Mouse (Mus musculus): ENCODE data around the gene Eloa. TPM values are rescaled to one million over a fixed set of nuclear protein-coding genes. Genes with fewer than 3 reads are reported as not detected.
"Not testable (repeated sequence)": the region's sequence is repeated elsewhere in the genome, so short reads cannot be mapped to it uniquely, and the experiment has no call there.

The Eloa gene
- total RNA-seq, 2 experiments from 2014 or later, result 29.9 to 31.2 TPM

GRCm38 (mm10) chr4:135986943-135987710 lies 34.4 kb downstream of the Eloa start, which contains the start of gene Pithd1:
Gene Pithd1 (minus strand): TSS chr4:135987264.
- DNase-seq, result peak; percentile 95
- intact Hi-C loops (cut with DNase I), result loop anchor here (5.0 kb wide), 1 partner anchor 65 kb away; the partner anchor contains the start of gene Rpl11

DNA sequence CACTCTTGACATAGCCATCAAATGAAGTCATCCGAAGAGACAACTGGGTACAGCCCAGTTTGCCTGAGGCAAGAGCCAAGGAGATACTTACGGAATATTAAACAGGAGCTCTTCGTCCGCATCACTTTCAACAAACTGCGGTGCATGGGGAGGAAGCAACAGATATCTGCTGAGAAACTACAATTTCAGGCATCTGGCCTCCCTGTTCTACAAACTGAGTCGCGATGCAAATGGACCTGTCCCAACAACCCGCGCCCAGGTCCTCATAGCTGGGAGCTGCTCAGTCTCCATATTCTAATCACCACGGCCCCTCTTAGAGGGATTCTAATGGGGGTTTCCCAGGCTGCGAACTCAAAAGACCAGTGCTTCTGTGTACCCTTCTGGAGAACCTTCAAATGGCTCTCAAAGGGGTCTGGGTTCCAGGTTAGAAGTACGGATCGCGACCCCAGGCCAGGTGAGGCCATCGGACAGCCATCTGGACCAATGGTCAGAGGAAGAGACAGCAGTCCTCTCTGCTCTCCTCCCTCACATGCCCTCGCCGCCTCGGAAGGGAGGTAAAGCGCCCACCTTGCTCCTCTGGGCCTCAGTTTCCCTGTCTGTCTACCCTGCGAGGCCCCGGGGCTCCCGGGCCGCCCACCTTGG lies 35.1 kb downstream of the Eloa start:
- intact Hi-C loops (cut with DNase I), result loop anchor here (5.0 kb wide), 1 partner anchor 66 kb away; the partner anchor contains the start of gene Rpl11

DNA sequence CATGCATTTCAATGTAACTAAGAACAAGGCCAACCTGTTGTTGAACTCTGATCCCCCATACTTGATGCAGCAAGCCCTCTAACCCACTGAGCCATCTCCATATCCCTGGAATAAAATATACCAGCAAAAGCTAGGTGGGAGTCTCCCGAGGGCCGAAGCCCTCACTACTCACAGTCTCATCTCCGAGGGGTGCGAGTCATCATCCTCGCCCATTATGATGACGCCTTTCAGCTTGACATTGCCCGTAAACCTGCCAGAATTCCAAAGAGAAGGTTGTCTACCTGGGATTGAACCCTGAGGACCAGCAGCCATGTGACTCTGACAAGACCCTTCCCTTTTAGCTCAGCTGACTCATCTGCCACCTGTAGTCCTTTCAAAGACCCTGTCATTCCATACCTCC lies 35.8 kb downstream of the Eloa start:
- DNase-seq, result no peak
- intact Hi-C loops (cut with DNase I), result loop anchor here (5.0 kb wide), 1 partner anchor 67 kb away; the partner anchor contains the start of gene Rpl11

More for the DNA sequence above, 35.1 kb downstream of the Eloa start:
- DNase-seq, result no peak

GRCm38 (mm10) chr4:135985193-135985592 lies 36.4 kb downstream of the Eloa start:
- DNase-seq, result no peak
- intact Hi-C loops (cut with DNase I), result loop anchor here (5.0 kb wide), 1 partner anchor 67 kb away; the partner anchor contains the start of gene Rpl11

GRCm38 (mm10) chr4:135984556-135984955 lies 37.0 kb downstream of the Eloa start:
- intact Hi-C loops (cut with DNase I), result no loop called here
- no peak for DNase-seq

DNA sequence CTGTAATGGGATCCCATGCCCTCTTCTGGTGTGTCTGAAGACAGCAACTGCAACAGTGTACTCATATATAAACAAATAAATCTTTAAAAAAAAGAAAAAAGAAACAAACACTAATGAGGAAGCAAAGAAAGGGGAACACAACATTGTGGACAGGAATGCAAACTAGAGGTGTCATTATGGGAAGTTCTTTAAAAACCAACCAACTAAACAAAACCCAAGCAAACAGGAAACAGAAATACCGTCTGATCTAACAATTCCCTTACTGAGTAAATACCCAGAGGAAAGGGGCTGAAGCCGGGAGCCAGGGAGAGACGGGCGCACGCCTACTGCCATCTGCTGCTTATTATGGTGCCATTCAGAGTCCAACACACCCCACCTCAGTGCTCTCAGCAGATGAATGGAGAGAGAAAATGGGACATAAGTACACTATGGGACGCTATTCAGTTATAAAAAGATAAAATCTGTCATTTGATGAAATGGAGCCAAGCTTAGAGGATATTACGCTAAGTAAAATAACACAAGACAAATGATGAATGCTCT lies 40.0 kb downstream of the Eloa start:
- intact Hi-C loops (cut with DNase I), result no loop called here
- DNase-seq, result no peak

GRCm38 (mm10) chr4:135980223-135980622 lies 41.3 kb downstream of the Eloa start:
- intact Hi-C loops (cut with DNase I); DNase-seq: not testable (repeated sequence)

GRCm38 (mm10) chr4:135976146-135976545 lies 45.4 kb downstream of the Eloa start:
- DNase-seq, result no peak
- intact Hi-C loops (cut with DNase I), result no loop called here

- intact Hi-C loops (cut with DNase I), result loop anchor here (5.0 kb wide), 1 partner anchor 79 kb away; the partner anchor contains the start of gene Rpl11
- DNase-seq, result no peak
Observed at GRCm38 (mm10) chr4:135972911-135973811, 48.4 kb downstream of the Eloa start.

- DNase-seq, result peak; percentile 90 to 94
- intact Hi-C loops (cut with DNase I), result loop anchor here (5.0 kb wide), 1 partner anchor 80 kb away; the partner anchor contains the start of gene Rpl11
Observed at GRCm38 (mm10) chr4:135972556-135972906, 49.0 kb downstream of the Eloa start, which contains the start of gene Lypla2. Gene Lypla2 (minus strand): TSS chr4:135972626.

GRCm38 (mm10) chr4:135971805-135972555 lies 49.6 kb downstream of the Eloa start:
- intact Hi-C loops (cut with DNase I), result loop anchor here (5.0 kb wide), 1 partner anchor 80 kb away; the partner anchor contains the start of gene Rpl11
- no peak for DNase-seq

GRCm38 (mm10) chr4:135970585-135970984 lies 51.0 kb downstream of the Eloa start:
- intact Hi-C loops (cut with DNase I), result loop anchor here (5.0 kb wide), 1 partner anchor 82 kb away; the partner anchor contains the start of gene Rpl11
- DNase-seq, result no peak

GRCm38 (mm10) chr4:135969070-135969750 lies 52.4 kb downstream of the Eloa start:
- no peak for DNase-seq
- intact Hi-C loops (cut with DNase I), result no loop called here

- intact Hi-C loops (cut with DNase I), result no loop called here
- DNase-seq, result no peak
Observed at GRCm38 (mm10) chr4:135968271-135968869, 53.2 kb downstream of the Eloa start.

DNA sequence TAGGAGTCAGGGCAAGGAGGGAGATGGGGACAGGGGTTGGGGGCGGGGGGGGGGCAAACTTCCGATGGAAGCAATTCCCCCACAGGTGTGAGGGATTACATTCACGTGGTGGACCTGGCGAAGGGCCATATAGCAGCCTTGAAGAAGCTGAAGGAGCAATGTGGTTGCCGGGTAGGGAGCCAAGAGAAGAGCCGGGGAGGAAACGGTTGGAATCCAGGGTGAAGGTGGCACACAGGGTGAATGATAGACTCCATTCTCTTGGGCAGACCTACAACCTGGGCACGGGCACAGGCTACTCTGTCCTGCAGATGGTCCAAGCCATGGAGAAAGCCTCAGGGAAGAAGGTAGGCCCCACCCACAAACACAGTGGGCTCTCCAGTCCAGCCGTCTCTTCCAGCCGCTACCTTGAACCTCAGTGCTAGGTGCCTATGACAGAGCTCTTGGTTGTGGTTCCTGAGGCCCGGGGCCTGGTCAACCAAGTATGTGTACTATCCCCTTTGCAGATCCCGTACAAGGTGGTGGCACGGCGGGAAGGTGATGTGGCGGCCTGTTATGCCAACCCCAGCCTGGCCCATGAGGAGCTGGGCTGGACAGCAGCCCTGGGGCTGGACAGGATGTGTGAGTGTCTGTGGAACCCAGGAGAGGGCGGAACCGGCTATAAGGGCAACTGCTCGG lies 54.3 kb downstream of the Eloa start:
- no peak for DNase-seq
- intact Hi-C loops (cut with DNase I), result no loop called here

GRCm38 (mm10) chr4:135966283-135966682 lies 55.3 kb downstream of the Eloa start:
- intact Hi-C loops (cut with DNase I), result no loop called here
- no peak for DNase-seq

DNA sequence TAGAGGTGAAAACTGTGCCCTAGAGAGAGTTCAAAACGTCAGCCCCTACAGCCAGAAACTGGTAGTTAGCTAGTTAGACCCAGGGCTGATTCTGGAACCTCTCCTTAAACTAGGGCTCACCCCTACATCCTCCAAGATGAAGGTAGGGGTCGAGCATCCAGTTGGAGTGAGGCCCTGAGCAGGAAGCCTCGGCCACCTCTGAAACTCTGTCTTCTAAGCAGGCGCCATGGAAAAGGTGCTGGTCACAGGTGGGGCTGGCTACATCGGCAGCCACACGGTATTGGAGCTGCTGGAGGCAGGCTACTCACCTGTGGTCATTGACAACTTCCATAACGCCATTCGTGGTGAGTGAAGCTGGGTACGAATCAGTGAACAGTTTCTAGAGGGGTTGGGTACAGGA lies 56.5 kb downstream of the Eloa start:
- intact Hi-C loops (cut with DNase I), result no loop called here
- no peak for DNase-seq

DNA sequence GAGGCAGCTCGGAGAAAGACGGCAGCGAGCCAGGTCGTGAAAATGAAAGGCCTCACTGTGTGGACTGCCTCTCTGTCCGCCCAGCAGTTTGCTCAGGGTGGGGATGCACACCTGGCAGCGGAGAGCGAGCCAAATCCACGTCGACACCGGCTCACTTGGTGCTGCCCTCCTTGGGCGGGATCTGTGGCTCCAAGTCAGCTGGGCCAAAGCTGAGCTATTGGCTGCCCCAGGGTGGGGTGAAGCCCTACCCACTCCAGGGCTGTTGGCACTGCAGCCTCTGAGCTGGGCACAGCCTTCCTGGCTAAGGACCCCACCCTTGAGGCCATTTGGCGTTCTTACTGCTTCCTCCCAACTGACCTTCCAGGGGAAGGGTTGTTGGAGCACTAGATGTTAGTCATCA lies 57.1 kb downstream of the Eloa start:
- intact Hi-C loops (cut with DNase I), result loop anchor here (5.0 kb wide), 2 partner anchors 72 to 162 kb away; no protein-coding TSS in a partner anchor
- DNase-seq, result peak in 1 of 2 experiments; percentile 57
